Mouse (Mus musculus) embryonic stem cell, embryonic (primary cell): ENCODE data around the gene Cuedc2.

Experiments
- CTCF ChIA-PET, 4 experiments: fragments of 300-600 bp in 2 of 4; fragments of 350-600 bp in 2 of 4; sonication (Branson Sonifier 250); formaldehyde crosslinking; loops; one replicate each; lab custom pipeline; 2022; ENCODE audit warnings: inconsistent platforms in 2 of 4; lab: Charles Lee
- POLR2A ChIA-PET, 4 experiments: fragments of 300-600 bp in 2 of 4; fragments of 350-600 bp in 2 of 4; sonication (Branson Sonifier 250); formaldehyde crosslinking; loops; one replicate each; lab custom pipeline; 2022; ENCODE audit warnings: antibody characterized with exemption in 4 of 4, inconsistent platforms in 1 of 4; lab: Charles Lee

The Cuedc2 gene

GRCm38 (mm10) chr19:46349550-46349949, 11.0 kb upstream of the Cuedc2 start:
- CTCF ChIA-PET = interaction anchor here in 3 of 4 experiments (0.5 to 1.9 kb wide), 4 partner anchors 8 to 90 kb away, joined by 3 to 6 read pairs (median 4); partner anchors contain the start of gene Sufu (in 1 of the 3)
- POLR2A ChIA-PET = interaction anchor here in 3 of 4 experiments (1.0 to 4.5 kb wide), 7 partner anchors 8 to 47 kb away, joined by 3 to 28 read pairs (median 5); partner anchors contain the start of genes Cuedc2 (in 1 of the 3), Fbxl15 (in 1 of the 3), Nfkb2 (in 1 of the 3) and Sufu (in 1 of the 3)

GRCm38 (mm10) chr19:46348761-46349458, 10.4 kb upstream of the Cuedc2 start:
- POLR2A ChIA-PET = interaction anchor here (0.5 to 4.5 kb wide), 13 partner anchors 8 to 428 kb away, joined by 3 to 28 read pairs (median 4); partner anchors contain the start of genes Cuedc2 (in 2 of the 4), Fbxl15 (in 2 of the 4), Sufu (in 2 of the 4) and Nfkb2 (in 1 of the 4)
- CTCF ChIA-PET = interaction anchor here in 3 of 4 experiments (0.5 to 1.9 kb wide), 5 partner anchors 8 to 91 kb away, joined by 3 to 6 read pairs (median 3); partner anchors contain the start of gene Sufu (in 1 of the 3)

- ChIA-PET CTCF (interaction anchor here in 2 of 4 experiments (0.5 to 1.9 kb wide), 4 partner anchors 9 to 49 kb away, joined by 3 to 4 read pairs (median 4); partner anchors contain the start of gene Sufu (in 1 of the 2)), POLR2A (interaction anchor here (0.5 to 4.5 kb wide), 15 partner anchors 9 to 429 kb away, joined by 3 to 28 read pairs (median 4); partner anchors contain the start of genes Cuedc2 (in 2 of the 4), Fbxl15 (in 2 of the 4), Sufu (in 2 of the 4) and Nfkb2 (in 1 of the 4))
Observed at GRCm38 (mm10) chr19:46347936-46348668, 9.6 kb upstream of the Cuedc2 start.

GRCm38 (mm10) chr19:46347146-46347545, 8.6 kb upstream of the Cuedc2 start:
- ChIA-PET CTCF (interaction anchor here in 3 of 4 experiments (0.5 to 0.7 kb wide), 7 partner anchors 23 to 666 kb away, joined by 3 to 6 read pairs (median 4); partner anchors contain the start of gene Nfkb2 (in 1 of the 3)), POLR2A (interaction anchor here in 3 of 4 experiments (0.6 to 4.5 kb wide), 5 partner anchors 9 to 640 kb away, joined by 3 to 28 read pairs (median 6); no protein-coding TSS in a partner anchor)

- POLR2A ChIA-PET = interaction anchor here (0.6 to 1.6 kb wide), 19 partner anchors 9 to 706 kb away, joined by 3 to 16 read pairs (median 3); partner anchors contain the start of genes Fbxl15 (in 1 of the 4) and Sufu (in 1 of the 4)
- CTCF ChIA-PET = interaction anchor here in 3 of 4 experiments (0.6 to 1.3 kb wide), 5 partner anchors 40 to 182 kb away, joined by 3 to 6 read pairs (median 4); partner anchors contain the start of gene Nfkb2 (in 1 of the 3)
Observed at GRCm38 (mm10) chr19:46344710-46345419, 6.4 kb upstream of the Cuedc2 start.

- ChIA-PET POLR2A (interaction anchor here in 2 of 4 experiments (1.0 to 5.0 kb wide), 13 partner anchors 9 to 259 kb away, joined by 3 to 40 read pairs (median 4); partner anchors contain the start of genes Fbxl15 (in 2 of the 2), Sufu (in 2 of the 2) and Wbp1l (in 1 of the 2)), CTCF (interaction anchor here in 2 of 4 experiments (0.5 to 1.2 kb wide), 6 partner anchors 18 to 830 kb away, joined by 3 to 4 read pairs (median 3); partner anchors contain the start of gene Nfkb2 (in 2 of the 2))
Observed at GRCm38 (mm10) chr19:46339287-46339971, 927 bp upstream of the Cuedc2 start.

- ChIA-PET CTCF (interaction anchor here in 2 of 4 experiments (0.5 to 1.2 kb wide), 4 partner anchors 18 to 172 kb away, joined by 3 to 4 read pairs (median 4); partner anchors contain the start of gene Nfkb2 (in 2 of the 2)), POLR2A (interaction anchor here in 2 of 4 experiments (1.0 to 5.0 kb wide), 11 partner anchors 9 to 260 kb away, joined by 3 to 40 read pairs (median 5); partner anchors contain the start of genes Fbxl15 (in 2 of the 2), Sufu (in 1 of the 2) and Wbp1l (in 1 of the 2))
Observed at GRCm38 (mm10) chr19:46338942-46339286, 412 bp upstream of the Cuedc2 start.

GRCm38 (mm10) chr19:46337719-46338330, 677 bp downstream of the Cuedc2 start:
- CTCF ChIA-PET = interaction anchor here in 3 of 4 experiments (0.5 to 1.5 kb wide), 9 partner anchors 8 to 1282 kb away, joined by 3 to 5 read pairs (median 4); partner anchors contain the start of genes Fbxl15 (in 2 of the 3), Sufu (in 2 of the 3) and Nfkb2 (in 1 of the 3)

GRCm38 (mm10) chr19:46333906-46334305, 4.6 kb downstream of the Cuedc2 start:
- ChIA-PET CTCF (interaction anchor here in 1 of 4 experiments (1.6 kb wide), 1 partner anchor 63 kb away, joined by 3 read pairs; the partner anchor contains the start of gene Sufu), POLR2A (interaction anchor here in 1 of 4 experiments (0.6 to 1.2 kb wide), 2 partner anchors 23 to 266 kb away, joined by 3 read pairs; no protein-coding TSS in a partner anchor)

More at GRCm38 (mm10) chr19:46337719-46338330, 677 bp downstream of the Cuedc2 start:
- POLR2A ChIA-PET = interaction anchor here (0.6 to 5.0 kb wide), 34 partner anchors 8 to 408 kb away, joined by 3 to 40 read pairs (median 4); partner anchors contain the start of genes Fbxl15 (in 4 of the 4), Actr1a (in 1 of the 4), Gbf1 (in 1 of the 4) and Nolc1 (in 1 of the 4)

GRCm38 (mm10) chr19:46332721-46333339, 5.7 kb downstream of the Cuedc2 start:
- ChIA-PET CTCF (no interaction called here), POLR2A (no interaction called here)

- ChIA-PET POLR2A (interaction anchor here in 2 of 4 experiments (1.1 to 1.3 kb wide), 2 partner anchors 49 to 108 kb away, joined by 3 read pairs; no protein-coding TSS in a partner anchor), CTCF (no interaction called here)
Observed at GRCm38 (mm10) chr19:46331936-46332335, 6.6 kb downstream of the Cuedc2 start.

- POLR2A ChIA-PET = interaction anchor here in 2 of 4 experiments (0.9 to 1.3 kb wide), 3 partner anchors 12 to 108 kb away, joined by 3 read pairs; no protein-coding TSS in a partner anchor
- CTCF ChIA-PET = interaction anchor here in 3 of 4 experiments (0.5 to 1.8 kb wide), 4 partner anchors 27 to 196 kb away, joined by 3 to 7 read pairs (median 4); partner anchors contain the start of gene Nfkb2 (in 1 of the 3)
Observed at GRCm38 (mm10) chr19:46331326-46331725, 7.2 kb downstream of the Cuedc2 start.

GRCm38 (mm10) chr19:46330696-46331095, 7.8 kb downstream of the Cuedc2 start:
- ChIA-PET POLR2A (interaction anchor here in 2 of 4 experiments (0.7 to 3.5 kb wide), 8 partner anchors 7 to 195 kb away, joined by 3 to 39 read pairs (median 4); partner anchors contain the start of gene Cuedc2 (in 1 of the 2)), CTCF (interaction anchor here in 3 of 4 experiments (0.5 to 2.0 kb wide), 7 partner anchors 26 to 195 kb away, joined by 3 to 7 read pairs (median 4); partner anchors contain the start of genes Nfkb2 (in 2 of the 3) and Pitx3 (in 1 of the 3))

- CTCF ChIA-PET = interaction anchor here in 3 of 4 experiments (0.7 to 3.1 kb wide), 8 partner anchors 8 to 195 kb away, joined by 3 to 13 read pairs (median 4); partner anchors contain the start of genes Cuedc2 (in 1 of the 3), Nfkb2 (in 1 of the 3) and Pitx3 (in 1 of the 3)
- POLR2A ChIA-PET = interaction anchor here in 3 of 4 experiments (0.6 to 3.5 kb wide), 15 partner anchors 8 to 783 kb away, joined by 3 to 39 read pairs (median 8); partner anchors contain the start of genes Cuedc2 (in 2 of the 3), Nfkb2 (in 2 of the 3) and Nolc1 (in 1 of the 3)
Observed at GRCm38 (mm10) chr19:46329951-46330350, 8.6 kb downstream of the Cuedc2 start.
